Mouse (Mus musculus) urinary bladder, adult 18-20 months (tissue): Measurements from ENCODE around the gene Atg5.

Source experiments
- DNase-seq, 2 experiments: peaks; one replicate each; pipeline ENCODE4 v3.0.0; 2022; ENCODE audit warnings: low spot score in 2 of 2, mixed read lengths in 2 of 2

The Atg5 gene

DNA sequence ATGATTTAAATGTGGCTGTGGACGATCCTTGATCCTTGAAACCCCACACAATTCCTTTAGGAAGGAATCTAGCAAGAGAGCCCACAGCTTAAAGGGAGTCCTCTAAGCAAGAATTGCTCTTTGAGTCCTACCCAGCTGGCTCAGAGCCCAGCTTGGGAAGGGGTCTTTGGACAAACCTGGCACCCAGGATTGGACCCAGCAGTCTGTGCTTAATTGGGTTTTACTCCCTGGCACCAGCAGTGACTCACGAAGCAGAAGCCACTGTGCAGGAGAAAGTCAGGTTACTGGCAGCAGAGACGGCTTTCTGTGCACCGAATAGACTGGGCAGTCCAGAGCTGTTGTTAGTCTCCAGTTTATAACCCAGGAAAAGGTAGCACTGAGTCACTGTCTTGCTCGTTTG lies 117.1 kb downstream of the Atg5 start:
- no peak for DNase-seq

DNA sequence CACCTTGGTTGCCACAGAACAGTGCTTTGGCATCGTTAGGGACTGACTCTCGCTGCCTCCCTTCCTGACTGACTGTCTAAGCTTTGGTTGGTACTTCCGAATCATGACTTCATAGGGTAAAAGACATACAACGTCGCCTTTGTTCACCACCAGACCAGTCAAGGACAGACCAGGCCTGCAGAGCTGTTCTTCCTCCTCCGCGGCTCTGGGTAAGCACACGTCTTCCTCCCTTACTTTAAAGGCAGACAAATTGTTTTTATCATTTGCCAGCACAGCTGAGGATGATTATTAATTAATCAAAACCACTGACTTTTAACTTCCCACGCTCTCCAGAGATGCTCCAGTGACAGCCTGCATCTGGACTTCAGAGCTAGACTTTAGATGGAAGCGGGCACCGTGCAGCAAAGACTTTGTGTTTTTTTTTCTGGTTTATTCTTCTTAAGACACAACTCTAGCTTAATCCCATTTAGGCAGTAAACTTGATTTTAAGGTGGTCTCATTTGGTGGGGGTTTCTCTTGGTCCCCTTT lies 120.6 kb downstream of the Atg5 start:
- no peak for DNase-seq

DNA sequence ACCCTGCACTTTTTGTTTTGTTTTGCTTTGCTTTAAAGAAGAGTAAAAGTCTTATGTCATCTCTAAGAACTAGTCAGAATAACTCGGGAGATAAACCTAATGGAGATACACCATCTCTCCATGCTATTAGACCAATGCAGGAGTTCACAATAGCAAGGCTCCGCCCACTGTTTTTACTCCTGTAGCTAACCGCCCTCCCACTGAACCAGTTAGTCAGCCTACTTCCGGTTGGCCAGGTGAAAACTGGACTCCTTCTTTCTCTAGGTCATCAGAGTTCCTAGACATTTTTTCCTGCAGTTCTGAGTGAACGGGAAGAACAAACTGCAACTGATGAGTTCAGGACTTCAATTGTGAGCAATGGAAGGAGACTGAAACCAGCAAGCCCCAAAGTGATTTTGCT lies 122.1 kb downstream of the Atg5 start:
- DNase-seq = no peak

DNA sequence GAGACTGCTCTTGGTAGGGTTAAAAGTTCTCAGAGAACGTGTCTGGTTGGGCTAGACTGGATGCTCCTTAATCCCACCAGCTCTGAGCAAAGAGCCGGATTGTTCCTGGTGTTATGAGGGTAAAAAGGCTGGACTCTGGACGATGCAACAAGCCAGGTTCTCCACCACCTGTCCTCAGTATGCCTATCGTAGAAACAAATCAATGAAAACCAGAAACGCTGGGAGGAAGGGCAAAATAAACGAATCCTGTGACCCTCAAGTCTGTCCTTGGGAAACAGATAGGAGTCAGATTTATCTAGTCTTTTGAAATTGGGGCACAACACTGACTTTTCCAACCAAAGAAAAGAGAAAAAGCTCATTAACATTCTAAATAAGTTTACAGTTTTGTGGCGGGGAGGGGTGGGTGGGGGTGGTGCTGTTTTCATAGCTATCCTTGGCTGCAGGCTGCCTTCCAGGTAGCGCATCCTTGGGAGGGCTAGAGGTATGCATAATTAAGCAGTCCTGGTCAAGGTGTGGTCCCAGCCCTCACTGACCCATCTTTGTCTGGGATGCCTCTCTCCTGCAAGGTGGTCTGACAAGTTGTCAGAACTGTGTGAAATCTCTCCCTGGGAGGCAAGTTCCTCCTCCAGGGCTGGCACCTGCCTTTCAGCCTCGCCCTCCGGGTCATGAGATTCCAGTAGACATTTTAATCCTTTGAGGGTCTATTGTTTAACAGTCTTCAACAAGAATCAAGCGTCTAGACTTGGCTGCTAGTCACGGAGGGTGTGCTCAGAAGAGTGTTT lies 123.5 kb downstream of the Atg5 start:
- DNase-seq = no peak

DNA sequence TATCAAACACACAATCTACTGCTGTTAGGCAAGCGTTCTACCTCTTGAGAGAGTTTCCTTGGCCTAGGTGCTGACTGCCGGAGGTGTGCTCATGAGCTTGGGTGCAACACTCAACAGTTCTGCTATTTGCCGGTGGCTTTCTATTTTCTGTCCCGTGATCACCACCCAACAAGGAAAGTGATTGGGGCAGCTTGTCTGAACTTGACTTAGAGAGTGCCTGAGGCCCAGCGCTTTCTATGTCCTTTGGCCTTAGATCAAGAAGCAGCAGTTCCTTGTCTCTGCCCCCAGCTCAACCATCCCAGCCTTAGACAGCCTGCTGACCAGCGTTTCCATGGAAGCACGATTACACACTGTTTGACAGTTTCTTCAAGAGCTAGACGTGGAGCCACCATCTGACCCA lies 124.7 kb downstream of the Atg5 start:
- no peak for DNase-seq

DNA sequence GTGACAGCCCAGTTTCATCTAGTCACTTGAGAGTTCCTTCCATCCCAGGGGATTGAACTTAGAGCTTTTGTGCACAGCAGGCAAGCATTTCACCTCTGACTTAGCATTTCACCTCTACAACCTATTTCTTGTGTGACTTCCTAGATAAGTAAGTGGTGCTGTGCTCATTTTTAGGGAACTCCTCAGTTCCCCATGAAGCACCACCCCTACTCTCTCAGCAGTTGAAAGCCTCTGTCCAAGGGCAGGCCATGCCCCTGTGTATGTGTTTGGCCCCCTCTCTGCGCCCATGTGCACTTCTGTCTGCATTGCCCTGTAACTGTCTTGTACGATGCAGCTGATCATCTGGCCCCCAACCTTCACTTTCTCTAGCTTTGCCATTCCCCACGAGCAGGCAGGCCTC lies 132.0 kb downstream of the Atg5 start:
- DNase-seq = no peak

DNA sequence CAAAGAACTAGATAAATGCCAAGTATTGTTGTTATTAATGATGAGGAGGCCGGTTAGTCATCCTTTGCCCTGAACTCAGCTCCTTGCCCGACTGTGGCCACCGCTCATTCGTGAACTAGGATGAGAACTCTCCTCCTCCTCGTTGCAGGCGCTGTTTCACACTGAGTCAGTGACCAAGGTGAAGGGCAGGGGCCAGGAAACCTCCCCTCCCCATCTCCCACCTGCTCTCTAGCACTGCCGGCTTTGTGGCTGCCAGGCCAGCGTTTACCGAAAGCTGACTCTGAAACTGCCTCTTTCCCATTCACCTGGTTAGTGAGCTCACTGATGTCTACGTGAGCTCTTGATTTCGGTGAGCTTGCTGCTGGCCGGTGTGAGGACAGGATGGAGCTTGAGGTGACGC lies 132.4 kb downstream of the Atg5 start:
- DNase-seq = no peak

DNA sequence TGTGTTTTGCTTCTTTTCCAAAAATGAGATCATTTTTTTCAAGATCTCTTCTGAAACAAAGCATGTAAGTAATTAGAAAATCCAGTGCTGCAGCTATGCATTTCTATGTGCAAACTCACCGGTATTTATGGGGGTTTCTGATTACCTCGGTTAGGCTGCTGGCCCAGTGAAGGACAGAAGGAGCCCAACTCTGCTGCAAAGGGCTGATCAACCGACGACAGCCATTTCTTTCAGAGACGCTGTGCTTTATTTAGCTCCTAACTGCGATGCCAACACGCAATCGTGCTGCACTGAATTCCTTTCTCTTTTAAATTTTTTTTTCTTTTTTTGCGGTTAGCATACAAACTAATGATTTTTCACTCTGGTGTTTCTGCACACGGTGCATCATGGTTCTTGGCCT lies 133.4 kb downstream of the Atg5 start:
- DNase-seq = no peak

DNA sequence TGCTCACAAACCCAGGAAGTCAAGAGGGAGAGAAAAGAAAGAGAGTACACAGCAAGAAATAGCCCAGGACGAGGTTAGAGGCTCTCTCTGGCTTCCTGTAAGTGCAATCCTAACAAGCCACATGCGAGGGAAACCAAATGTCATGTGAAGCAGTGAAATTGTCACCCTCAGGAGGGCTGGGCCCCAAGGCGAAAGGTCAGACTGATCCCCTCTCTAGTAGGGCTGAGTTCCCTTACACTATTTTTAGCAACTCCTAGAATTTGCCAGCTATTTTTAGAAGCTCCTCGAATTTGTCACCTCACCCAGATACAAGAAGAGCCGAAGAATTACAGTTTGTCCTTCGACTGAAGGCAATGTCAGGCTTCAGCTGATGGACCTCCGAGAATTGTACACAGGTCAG lies 135.3 kb downstream of the Atg5 start:
- DNase-seq = no peak

DNA sequence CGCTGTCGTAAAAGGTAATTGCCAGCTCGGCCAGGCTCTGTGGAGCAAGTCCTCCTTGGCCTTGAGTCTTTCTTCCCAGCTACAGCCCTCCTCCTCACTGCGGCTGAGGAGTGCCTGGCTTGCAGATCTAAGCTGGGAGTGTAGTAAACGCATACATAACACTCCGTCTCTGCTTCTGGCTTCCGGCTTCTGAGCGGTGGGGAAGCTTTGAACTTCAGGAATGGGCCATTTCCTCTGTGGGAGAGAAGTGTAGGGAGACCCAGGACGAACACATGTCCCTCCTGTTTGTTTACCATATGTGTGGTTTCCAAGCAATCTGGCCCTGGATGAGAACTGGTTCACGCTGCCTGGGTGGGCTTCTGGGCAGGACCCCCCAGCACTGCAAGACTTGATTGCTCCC lies 140.9 kb downstream of the Atg5 start:
- no peak for DNase-seq

DNA sequence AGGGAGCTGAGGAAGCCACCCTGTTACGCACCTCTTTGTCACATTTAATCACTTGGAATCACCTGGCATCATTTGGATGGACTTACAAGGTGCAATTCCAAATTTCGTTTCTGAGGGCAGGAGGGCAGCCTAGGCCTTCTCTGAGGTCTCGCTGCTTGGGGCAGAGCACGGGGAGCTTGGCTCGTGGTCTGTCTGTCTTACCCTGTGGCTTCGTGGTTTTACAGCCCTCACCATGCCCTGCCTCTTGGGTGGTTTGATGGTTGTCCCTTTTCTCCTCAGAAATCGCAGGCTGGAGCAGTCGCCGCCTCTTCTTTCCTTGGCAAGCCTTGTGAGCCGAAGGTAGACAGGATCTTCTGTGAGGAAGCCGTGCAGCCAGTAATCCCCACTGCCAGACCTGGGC lies 141.8 kb downstream of the Atg5 start:
- DNase-seq = no peak
